Mouse (Mus musculus) B cell, adult 2 months (primary cell): ENCODE results near the gene Agap3.
A peak's percentile ranks its signal among the peaks of the same experiment; 100 is the strongest.

Source experiments
- DNase-seq, 2 experiments: peaks; one replicate each; pipeline ENCODE4 v3.0.0; 2022

The Agap3 gene

DNA sequence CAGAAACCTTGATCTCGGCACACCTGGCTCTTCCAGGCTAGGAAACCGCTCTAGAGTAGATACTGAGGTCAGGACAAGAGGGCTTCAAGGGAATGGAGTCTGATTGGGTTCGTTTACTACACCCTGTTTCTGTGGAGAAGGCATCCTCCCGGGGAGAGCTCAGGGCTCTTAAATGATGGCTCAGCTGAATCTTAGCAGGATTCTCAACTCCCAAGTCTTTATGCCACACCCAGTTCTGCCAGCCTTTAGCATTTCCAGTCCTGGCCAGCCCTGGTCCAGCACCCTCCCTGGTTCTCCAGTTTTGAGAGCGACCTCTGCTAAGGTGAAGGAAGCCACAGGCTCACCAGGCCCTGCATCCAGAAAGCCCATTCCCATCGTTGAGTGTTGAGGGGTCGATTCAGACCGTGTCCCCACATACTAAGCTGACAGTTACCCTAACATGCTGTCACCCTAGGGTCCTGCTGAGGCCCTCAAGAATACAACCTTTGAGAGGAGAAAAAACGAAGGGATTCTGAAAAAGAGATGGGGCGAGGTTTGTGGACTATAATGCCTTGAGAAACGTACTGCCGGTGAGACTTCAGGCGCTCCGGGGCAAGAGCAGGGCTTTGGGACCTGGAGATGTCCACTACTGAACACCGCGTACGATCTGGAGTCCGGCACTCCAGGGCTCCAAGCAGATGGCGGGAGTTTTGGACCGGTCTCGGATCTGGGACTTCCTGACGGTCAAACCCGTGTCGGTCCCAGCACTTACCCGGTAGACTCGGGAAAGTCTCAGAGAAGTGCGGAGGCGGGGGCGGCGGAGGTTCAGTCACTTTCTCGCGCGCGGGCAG lies 73.6 kb downstream of the Agap3 start:
- DNase-seq, result no peak

DNA sequence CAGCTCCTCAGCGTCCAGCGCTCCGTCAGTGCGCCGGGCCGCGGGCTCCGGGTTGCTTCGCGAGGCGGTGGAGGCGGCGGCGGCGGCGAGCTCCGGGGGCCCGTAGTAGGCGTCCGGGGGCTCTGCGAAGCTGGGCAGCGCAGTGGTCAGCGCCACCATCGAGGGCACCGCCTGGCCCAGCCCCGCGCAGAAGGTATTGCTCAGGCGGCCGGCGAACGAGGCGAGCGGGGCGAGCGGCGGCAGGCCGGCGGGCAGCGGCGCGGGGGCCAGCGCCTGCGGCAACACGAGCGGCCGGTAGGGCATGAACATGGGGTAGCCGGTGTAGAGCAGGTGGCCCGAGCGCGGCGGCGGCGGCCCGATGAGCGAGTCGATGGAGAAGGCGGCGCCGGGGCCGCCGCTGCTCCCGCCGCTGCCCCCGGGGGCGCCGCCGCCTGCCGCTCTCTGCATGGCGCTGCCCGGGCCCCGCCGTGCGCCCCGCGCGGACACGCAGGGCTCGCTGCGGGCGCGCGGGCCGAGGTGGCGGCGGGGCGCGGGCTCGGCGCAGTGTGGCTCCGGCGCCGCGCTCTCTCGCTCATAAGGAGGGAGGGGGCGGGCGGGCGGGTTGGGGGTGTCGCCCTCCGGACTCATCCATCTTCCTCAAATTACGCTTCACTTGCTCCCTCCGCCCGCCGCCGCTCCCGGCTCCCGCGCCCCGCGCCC lies 74.4 kb downstream of the Agap3 start:
- DNase-seq, result no peak

DNA sequence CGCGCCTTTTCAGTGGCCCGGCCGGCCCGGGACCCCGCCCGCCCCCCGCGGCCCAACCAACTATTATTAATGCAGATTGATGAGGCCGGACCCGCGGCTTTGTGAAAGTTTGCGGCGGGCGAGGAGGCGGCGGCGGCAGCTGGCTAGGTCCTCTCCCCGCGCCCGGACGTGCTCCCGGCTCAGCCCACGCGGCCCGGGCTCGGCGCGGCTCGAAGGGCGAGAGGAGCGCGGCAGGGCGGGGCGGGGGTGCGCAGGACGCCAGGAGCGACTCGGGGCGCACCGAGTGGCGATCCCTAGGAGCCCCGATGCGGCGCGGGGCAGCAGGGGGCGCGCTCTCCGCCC lies 74.9 kb downstream of the Agap3 start, which contains the start of gene Gbx1:
TSS of gene Gbx1 (minus strand) at position 314 of the 342 bp plus-strand sequence.
- no peak for DNase-seq

DNA sequence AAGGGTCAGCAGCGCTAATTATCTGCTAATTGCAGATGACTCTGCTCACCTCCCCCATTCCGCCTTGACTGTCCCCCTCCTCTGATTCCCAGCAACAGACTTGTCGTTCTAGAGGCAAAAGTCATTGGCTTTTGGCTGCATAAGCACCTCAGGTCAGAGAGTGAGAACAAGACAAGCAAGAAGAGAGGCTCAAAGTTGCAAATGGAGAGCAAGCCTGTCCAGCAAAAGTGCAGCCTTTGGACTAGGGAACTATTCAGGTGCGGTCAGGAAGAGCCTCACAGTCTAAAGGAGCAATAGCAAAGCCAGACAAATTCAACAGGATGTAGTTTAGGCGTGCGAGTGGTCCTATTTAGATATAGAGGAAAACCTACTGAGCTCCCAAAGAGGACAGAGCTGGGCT lies 75.8 kb downstream of the Agap3 start:
- no peak for DNase-seq

DNA sequence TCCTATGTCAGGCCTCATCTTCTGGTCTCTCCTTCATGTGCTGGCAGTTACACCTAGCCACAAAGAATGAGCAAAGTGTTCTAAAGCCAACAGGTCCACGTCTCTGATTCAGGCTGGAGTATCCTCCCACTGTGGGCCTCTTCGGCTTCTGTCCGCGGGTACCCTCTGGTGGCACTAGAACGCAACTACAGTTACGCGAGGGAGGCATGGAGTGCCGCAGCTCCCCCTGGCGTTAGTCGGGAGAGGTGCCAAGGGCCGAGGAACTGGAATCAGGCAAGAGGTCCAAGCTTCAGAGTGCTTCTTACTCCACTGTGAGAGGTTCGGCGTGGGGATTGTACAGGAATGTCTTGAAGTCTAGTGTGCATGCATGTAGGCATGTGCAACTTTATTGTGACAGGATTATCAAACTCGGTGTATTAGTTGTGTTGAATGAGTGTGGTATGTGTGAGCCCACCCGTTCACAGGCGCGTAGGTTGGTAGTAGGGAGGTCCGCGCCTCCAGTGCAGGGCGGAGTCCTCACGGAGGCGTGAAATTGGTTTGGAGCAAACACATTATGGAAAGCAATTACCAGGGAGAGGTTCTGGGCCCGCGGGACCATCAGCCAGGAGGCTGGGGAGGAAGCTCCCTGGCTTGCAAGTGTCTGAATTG lies 78.2 kb downstream of the Agap3 start:
- DNase-seq, result peak; percentile 94

DNA sequence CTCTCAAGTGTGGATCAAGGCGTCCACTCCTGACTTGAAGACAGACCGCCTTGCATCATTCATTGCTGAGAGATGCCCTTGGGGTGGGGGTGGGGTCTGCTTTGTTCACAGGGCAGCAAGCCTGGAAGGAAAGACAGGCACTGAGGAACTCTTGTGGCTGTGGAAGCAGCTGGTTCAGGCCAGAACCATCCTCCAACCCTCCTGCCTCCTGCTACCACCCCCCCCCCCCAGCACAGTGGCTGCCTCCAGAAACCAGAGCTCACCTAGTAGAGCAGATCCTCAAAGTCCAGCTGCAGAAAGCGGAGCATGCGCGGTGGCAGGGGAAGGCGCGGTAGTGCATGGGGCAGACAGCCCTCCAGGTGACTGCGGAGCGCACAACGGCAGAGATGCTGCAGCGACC lies 81.4 kb downstream of the Agap3 start:
- DNase-seq, result no peak

DNA sequence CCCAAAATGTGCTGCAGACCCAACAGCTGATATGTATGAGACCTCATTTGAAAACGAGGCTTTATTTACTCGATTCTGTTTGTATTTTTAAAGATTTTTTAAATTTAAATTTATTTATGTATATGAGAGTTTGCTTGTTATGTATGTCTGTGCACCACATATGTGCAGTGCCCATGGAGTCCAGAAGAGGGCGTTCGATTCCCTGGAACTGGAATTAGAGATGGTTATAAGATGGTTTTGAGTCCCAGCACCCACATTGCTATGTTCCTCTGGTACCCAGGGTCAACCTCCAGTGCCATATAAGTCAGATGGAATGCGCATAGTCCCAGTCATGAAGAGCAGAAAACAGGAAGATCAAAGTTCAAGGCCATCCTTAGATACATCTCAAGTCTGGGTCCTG lies 82.3 kb downstream of the Agap3 start:
- DNase-seq, result no peak

DNA sequence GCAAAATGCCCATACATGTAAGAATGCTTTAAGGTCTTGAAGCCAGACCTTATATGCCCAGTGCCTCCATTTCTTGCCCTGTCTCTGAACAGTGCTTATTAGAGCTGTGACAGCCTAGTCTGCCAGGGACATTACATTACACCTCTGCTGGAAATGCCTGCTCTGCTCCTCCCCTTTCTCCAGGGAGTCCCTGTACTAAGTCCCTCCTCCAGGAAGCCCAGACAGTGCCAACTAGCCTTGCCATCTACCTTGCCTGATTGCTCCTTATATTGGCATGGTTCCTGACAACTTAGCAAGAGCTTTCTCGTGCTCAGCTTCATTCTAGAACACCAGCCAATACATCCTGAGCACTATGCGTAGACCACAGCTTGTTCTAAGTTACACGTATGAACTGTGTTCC lies 83.8 kb downstream of the Agap3 start:
- no peak for DNase-seq

DNA sequence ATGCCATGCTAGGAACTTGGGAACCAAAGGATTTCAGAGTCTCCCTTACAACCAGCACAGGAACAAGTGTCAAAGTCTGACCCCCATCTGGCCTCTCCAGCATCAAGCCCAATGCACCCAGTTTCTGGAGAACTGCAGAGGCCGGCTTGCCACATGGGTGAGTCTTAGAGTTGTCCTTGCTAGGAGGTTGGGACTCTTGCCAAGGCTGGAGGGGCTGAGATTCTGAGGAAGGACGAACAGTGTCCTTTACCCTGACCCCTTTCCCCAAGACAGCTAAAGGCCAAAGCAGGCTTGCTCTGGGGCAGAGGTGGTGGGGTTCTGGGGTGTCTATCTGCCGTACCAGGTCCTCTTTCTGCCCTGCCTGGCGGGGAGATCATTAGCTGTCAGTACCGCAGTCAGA lies 84.5 kb downstream of the Agap3 start:
- DNase-seq, result no peak

DNA sequence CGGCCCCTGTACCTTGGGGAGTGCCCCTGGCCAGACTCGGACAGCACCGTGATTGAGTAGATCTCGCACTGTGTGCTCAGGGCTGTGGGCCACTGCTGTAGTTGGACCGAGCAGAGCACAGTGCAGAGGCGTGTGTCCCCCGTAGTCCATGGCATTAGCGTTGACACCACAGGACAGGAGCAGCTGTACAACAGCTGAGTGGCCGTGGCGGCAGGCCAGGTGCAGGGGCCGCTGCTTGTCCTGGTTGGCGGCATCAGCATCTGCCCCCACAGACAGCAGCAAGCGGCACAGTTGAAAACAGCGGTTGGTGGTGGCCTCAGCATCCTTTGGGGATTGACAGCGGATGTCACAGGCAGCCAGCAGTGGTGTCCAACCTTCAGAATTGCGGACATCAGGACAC lies 85.6 kb downstream of the Agap3 start:
- DNase-seq, result no peak

DNA sequence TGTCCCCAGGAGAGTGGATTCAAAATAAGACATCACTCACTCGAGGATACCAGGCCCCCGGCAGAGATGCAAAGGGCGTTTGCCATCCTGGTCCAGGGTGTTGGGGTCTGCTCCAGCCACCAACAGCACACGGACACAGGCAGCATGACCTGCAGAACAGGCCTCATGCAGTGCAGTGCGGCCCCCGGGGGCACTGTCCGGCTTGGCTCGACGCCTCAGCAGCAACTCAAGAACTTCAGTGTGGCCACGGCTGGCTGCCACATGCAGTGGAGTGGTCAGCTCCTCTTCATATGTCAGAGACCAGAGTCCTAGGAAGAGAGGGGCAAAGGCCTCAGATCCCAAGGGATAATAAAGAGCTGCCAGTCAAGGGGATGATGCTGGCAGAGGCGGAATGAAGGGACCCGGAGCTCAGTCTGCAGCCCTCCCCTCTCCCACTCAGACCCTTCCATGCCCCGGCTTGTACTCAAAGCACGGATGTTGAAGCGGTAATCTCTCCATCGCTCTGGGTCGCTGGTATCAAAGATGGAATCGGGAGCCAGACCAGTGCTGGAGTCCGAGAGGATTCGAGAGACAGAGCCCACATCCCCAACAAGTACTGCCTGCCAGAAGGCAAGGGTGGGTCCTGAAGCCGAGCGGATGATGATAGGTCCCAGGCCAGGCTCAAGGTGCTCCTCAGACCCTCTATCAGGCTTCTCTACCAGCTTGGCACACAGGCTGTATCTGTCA lies 87.8 kb downstream of the Agap3 start:
- DNase-seq, result no peak

DNA sequence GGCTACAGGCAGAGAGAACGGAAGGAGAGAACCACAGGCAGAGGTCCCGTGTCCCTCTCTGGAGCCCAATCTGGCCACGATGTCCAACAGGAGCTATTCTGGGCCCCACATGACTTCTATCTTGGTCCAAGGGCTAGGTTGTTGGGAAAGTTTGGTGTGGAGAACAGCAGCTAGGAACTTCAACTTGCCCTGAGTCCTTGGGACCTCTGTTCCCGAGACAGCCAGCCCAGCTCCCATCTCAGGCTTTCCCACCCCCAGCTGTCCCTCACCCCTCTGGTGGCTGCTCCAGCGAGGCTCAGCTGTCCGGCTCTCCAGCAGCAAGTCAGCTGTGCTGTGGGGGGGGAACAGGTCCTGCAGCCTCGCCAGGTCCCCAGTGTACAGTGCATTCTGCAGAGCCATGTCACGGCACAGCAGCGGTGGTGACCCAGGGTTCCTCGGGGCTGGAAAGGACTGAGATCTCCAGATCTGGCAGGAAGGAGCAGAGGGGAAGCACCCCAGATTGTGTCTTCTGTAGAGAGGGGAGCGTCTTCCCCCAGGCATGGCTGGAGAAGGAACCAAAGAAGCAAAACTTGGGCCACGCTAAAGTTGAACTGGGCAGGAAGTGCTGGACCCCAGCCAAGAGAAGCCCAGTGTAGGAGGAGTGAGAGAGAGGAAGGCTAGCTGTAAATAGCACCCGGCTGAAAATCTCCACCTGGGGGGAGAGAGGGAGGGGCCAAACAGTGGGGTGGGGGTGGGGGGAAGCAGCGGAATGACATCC lies 88.6 kb downstream of the Agap3 start, which contains the start of gene Asb10:
TSS of gene Asb10 (minus strand) at position 592 of the 757 bp plus-strand sequence.
- no peak for DNase-seq

DNA sequence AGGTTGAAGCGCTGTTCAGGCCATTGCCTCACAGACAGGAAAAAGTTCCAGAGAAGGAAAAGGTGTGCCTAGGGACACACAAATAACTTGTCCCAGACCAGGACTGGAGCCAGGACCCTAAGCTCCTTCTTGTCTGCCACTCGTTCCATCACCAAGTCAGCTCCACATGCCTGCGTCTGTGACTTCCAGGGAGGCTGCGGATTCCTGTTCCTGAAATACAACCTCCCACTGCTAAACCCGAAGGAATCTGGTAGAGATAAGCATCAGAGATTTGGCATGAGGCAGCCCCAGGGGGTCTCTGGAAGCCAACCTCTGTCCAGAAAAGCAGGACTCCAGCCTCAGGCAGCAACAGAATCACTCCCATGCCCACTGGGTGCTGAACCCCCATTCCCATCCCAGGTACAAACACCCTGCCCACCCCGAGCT lies 89.2 kb downstream of the Agap3 start:
- DNase-seq, result no peak

DNA sequence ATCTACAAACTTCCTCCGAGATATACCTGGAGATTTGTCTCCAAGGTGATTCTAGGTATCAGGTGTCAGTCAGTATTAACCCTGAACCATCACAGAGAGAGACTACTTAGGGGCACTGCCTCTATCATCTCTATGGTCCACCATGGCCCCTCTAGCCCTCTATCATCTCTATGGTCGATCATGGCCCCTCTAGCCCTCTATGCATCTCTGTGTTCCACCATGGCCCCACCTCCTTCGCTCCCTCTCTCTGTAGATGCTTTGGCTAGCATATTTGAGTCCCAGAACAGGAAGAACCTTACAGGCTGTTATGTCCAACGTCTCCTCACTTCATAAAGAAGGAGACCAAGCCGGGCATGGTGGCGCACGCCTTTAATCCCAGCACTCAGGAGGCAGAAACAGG lies 90.7 kb downstream of the Agap3 start:
- DNase-seq, result no peak

DNA sequence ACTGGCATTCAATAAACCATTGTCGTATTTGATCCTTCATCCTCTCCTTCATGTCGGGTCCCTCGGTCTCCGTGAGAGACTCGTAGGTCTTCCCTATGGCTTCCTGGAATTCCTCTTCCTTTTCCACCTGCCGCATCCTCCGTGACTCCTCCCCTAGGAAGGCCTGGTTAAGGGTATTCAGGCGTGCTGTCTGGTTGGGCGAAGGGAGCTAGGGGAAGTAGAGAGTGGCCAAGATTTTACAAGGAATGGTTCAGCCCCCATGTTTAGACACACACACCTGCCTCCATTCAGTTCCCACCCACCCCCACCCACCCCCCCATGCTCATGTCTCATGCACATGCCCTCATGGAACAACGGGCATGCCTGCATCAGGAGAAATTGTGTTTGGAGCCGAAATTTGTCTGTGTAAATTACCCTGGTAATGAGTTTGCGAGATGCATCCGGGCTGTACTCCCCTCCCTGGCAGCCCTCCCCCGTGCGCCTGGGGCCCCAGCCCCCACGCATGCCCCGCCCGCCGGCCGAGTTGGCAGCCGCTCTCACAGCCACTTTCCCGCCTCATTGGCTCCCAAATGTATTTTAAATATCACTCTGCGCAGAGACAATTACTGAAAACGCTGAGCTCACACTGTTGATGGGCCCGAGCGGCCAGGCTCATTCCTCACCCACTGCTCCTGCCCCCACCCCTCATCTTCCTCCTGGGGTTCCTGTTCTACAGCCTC lies 98.8 kb downstream of the Agap3 start:
- no peak for DNase-seq

DNA sequence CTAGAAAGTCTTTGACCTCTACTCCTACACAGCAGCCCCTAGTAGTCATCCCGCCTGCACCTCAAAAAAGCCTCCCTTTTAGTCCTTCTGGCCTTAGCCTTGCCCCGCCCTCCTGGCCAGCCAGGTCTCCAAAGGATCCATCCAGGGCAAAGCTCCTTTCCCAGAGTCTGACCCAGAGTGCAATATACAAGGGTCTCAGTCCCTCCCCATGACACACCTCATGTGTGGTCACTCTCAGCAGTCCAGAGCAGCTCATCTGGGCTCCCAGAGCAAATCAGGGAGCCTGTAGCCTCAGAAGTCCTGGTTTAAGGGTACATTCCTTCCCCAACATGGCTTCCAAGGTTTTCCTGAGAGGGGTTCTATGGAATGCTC lies 99.3 kb downstream of the Agap3 start:
- DNase-seq, result no peak
